28 mouse cellular contexts compared by ENCODE assay signal in the genomic region with DNA sequence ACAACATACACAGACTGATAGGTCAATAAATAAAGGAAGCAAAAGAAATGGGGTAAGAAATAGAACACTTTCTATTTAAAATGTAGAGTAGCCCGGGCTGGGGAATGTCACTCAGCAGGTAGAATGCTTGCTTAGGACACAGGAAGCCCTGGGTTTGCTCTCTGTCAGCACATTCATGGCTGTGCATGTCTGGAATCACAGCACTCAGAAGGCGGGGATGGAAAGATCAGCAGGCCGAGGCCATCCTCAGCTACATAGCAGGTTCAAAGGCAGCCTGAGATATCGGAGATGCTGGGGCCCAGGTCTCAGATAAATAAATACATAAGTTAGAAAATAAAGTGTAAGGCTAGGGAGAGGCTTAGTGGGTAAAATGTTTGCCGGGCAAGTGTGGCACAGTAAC.
"Had no signal": no experiment of that assay in that cellular context is flagged by ENCODE, and none has a peak within 500 bp of the region (broad histone marks: within the 10 kb centered on the region; RNA-seq: fewer than 3 reads in every experiment).

No protein-coding gene starts in this region.

- H3K4me3 ChIP-seq: heart, embryonic 12.5 days; heart, embryonic 13.5 days; heart, embryonic 15.5 days; hindbrain, embryonic 10.5 days; hindbrain, embryonic 12.5 days; hindbrain, embryonic 13.5 days; hindbrain, embryonic 15.5 days; intestine, embryonic 15.5 days; kidney, embryonic 15.5 days; layer of hippocampus, adult 2 months; left cerebral cortex, adult 2 months had no signal

- H3K36me3 ChIP-seq: heart, embryonic 12.5 days; heart, embryonic 13.5 days; heart, embryonic 15.5 days; hindbrain, embryonic 10.5 days; hindbrain, embryonic 12.5 days; hindbrain, embryonic 13.5 days; hindbrain, embryonic 15.5 days; intestine, embryonic 15.5 days; kidney, embryonic 15.5 days had no signal

- H3K27me3 ChIP-seq: hindbrain, embryonic 12.5 days; intestine, embryonic 15.5 days; kidney, embryonic 15.5 days had no signal

- DNase-seq: heart, postnatal 10 days; heart, postnatal 36 days; kidney, adult 11 months; kidney, adult 18-20 months; kidney, adult 2 months; kidney, adult 8-10 months; kidney, adult 9 months; kidney, postnatal 10 days; kidney, postnatal 14 days; kidney, postnatal 25 days; kidney, postnatal 36 days; kidney, postnatal 4 days; layer of hippocampus, adult 9-11 months; layer of hippocampus, postnatal 36 days had no signal

- H3K9me3 ChIP-seq: heart, embryonic 12.5 days; heart, embryonic 13.5 days; heart, embryonic 15.5 days; hindbrain, embryonic 10.5 days; hindbrain, embryonic 12.5 days; hindbrain, embryonic 13.5 days; hindbrain, embryonic 15.5 days; intestine, embryonic 15.5 days; kidney, embryonic 15.5 days had no signal

- H3K4me1 ChIP-seq: heart, embryonic 12.5 days; heart, embryonic 13.5 days; heart, embryonic 15.5 days; hindbrain, embryonic 10.5 days; hindbrain, embryonic 12.5 days; hindbrain, embryonic 13.5 days; hindbrain, embryonic 15.5 days; intestine, embryonic 15.5 days; kidney, embryonic 15.5 days had no signal

- H3K27ac ChIP-seq: heart, embryonic 13.5 days; heart, embryonic 15.5 days; hindbrain, embryonic 10.5 days; hindbrain, embryonic 12.5 days; hindbrain, embryonic 13.5 days; hindbrain, embryonic 14.5 days; hindbrain, embryonic 15.5 days; hindbrain, postnatal 0 days; intestine, embryonic 15.5 days; kidney, embryonic 15.5 days; kidney, postnatal 0 days; layer of hippocampus, adult 2 months; left cerebral cortex, adult 2 months had no signal
